Mouse (Mus musculus): ENCODE data around the gene Reep3.
"Not testable (repeated sequence)": the region's sequence is repeated elsewhere in the genome, so short reads cannot be mapped to it uniquely, and the experiment has no call there.

The Reep3 gene

DNA sequence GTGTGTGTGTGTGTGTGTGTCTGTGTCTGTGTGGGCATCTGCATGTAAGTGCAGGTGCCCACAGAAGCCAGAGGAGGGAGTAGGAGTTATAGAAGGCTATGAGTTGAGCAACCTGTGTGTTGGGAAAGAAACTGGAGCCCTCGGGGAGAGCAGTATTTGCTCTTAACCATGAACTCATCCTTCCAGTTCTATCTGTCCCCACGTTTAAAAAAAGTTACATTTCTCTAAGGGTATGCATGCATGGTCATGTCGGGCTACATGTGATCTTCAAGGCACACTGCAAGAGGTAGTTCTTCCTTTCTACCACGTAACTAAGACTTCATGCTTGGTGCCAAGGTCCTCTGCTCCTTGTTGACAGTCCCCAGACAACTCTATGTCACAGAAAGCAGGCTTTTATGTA is 78.9 kb downstream of the Reep3 start:
- DNase-seq (ENCODE audit: low read depth, low spot score), result no peak

DNA sequence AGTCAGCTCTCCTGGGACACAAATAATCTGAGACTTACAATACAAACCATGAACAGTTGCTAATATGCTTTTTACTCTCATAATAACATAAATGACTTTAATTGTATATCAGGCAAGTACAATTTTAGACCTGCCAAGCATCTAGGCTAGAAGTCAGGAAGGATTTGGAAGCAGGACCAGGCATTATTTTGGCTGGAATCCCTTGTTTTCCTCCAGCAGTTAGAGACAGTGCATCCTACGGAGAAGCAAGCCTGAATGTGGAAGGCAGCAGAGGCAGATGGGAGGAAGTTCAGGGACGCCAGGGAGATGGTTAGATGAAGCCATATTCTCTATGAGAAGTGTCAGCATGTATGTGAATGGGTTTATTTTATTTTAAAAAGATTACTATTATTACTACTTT is 79.4 kb downstream of the Reep3 start:
- DNase-seq (ENCODE audit: low read depth, low spot score), result no peak

DNA sequence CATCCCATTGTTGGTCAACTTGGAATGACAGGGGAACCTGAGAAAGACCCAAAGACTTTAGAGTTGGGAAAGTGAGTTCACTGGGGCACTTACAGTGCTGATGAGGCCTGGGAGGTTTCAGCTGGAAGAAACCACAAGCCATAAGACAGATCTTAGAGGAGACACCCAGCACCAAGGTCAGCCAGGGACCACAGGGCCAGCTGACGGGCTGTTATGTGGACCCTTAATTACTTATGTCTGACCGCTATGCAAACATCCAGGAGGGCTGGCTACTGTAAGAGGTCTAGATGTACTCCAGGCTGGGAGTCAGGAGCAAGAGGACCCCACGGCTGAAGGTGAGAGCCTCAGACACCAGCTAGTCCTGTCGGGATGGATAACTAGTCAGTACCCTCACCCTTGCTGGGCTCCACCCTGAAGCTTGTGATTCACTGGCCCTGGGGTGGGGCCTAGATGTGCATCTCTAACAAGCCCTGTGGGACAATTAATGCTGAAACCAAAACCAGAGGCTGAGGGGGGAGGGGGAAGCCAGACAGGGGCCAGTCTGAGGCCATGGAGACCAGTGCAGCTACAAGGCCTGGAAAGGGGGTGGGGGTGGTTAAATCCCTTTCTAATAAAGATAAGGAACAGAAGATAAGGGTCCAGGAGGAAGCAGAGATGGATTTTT is 80.0 kb downstream of the Reep3 start:
- no peak for DNase-seq (ENCODE audit: low read depth, low spot score)

DNA sequence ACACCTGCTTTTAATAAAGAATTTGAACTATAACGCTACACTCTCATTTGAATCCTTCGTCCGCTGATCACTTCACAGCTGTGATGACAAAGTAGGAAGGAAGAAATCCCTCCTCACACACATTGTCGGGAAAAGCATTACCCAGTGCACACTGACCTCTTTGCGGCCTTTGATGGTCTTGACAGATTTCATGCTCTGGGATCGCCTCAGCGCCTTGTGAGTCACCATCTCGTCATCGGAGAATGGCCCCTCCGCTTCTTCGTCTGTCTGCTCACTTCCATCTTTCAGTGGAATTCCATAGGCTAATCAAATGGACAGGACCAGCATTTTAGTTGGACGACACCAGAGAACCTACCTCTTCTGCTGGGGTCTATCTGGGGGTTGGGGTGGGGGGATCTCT is 82.0 kb downstream of the Reep3 start:
- DNase-seq (ENCODE audit: low read depth, low spot score), result no peak

DNA sequence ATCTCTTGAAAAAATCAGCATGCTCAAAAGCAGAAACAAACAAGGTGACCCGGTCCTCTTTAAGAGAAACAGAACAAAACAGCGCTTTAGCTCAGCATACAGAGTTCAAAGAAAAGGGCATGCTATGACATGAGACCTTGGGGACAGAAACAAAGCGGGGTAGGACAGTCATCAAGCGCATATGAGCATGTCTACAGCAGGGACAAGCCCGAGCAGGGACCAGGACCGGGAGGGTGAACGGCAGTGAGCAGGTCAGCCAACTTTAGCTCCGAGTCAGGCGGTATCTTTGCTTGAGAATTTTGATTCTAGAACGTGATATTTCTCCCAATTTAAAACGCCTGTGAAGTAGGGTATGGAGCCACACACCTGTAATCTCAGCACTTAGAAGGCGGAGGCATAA is 86.2 kb downstream of the Reep3 start:
- no peak for DNase-seq (ENCODE audit: low read depth, low spot score)

DNA sequence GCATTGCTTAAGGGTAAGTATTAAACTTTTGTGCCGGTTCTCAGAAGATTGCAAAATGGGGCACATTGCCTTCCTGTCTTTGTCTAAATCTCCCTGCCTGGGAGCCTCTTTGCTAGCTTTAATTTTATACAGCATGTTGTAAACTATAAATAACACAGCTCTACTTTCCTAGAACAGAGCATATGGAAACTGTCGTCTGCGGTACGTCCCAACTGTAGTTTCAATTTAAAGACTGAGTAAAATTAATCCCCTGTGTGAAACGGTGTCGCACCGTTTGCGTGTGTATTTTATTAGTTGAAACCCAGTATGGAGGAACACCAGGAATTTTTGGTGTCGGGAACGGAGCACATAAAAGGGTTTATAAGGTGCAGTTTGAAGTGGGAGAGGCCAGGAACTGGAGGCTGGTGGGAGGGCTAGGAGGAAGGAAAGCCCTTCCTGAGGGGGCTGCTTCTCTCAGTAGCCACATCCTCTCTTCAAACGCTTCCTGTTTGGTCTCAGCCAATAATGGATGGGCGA is 92.2 kb downstream of the Reep3 start:
- DNase-seq (ENCODE audit: low read depth, low spot score), result peak; percentile 89

DNA sequence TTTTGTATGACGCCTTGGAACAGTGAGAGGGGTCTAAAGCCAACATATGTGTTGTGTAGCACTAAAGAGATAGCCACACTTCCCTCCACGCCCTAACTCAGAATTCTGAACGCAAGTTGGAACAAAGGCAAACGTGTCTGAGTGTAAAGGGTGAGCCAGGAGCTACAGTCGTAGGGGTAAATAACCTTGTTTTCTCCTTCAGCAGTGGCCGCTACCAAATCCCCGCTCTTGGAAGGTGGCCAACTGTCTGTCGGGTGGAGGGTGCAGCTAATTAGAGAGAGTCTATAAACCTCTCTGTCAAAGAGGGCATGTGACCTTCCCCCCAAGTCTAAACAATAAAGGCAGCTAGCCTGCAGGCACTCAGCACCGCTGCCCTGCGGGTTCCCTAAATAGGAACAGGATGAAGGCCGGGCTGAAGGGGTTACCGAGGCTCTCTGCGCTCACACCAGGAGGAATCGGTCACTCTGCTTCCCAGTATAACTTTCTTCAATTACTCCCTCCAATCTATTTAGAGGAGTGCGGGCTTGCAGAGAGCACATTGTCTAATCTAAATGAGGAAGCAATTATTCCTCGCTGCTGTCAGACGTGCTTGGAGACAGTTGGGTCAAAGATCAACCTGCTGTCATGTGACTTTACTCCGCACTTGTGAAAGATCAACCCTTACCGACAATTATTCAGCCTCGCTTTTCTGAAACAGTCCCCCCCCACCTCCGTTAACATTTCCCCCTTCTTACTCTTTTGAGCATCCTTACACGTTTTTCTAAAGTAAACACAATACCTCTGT is 92.8 kb downstream of the Reep3 start:
- DNase-seq (ENCODE audit: low read depth, low spot score), result peak; percentile 83

DNA sequence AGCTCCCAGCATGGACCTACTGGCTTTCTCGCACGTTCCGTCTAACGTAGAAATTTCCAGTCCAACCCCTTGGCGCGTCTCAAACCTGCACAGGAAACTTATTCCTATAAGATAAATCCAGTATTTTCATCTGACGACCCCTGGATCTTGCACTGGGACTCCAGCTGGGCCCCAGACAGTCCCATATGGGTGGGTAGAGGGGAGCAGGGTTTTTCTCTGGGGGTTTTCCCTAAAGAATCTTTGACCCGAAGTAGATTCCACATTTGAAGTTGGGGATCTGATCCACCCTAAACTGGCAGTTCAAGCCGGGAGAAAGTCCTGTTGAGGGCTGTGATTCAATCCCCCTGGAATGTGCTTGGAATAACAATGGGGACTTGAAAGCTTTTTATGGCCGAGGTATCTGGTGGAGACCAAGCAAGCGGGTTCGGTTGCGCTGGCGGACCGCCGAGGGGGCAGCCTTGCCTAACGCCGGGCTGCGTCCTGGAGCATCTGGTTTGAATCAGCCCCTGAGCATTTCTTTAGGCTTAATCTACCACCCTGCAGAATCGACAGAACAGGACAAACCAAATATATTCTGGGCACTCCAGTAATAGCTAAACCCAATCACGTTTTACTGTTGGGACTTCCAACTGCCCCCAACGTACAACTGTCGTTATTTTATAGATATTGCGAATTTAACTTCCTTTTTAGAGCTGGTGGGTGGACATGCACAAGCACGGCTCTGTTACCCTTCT is 93.6 kb downstream of the Reep3 start:
- peak; percentile 89 for DNase-seq (ENCODE audit: low read depth, low spot score)

DNA sequence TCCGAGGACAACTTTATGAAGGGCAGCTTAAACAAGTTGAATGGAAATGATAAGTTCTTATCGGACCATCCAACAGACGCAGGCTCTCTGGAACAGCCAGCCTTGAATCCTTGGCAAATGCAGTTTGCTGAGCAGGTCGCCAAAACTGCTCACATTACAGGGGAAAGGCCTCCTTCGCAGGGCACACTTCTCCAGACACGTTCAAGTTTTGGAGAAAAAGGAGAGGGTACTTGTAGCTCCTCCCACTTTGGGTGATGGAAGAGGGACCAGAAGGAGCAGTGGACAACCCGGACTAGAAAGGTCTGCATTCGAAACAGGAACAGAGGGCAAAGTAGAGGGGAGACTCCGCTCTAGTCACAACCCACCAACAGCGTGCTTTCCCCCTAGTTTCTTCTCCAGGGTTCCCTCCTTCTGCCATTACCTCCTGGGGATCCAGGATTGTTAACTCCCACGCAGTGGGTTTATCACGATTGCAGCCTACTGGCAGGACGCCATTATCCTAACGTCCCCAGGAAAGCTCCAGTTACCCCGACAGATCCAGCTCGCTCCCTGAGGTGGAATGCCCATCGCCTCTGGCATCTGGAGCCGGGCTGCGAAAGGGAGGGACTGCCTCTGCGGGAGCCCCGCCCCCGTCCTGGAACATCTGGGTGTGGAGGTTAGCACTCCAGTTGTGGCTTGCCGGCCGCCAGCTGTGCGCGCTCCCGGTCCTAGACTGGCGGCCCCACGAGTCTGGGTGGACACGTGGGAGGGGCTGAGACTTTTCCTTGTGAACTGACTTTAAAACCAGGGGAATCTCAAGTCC is 94.3 kb downstream of the Reep3 start:
- peak; percentile 90 for DNase-seq (ENCODE audit: low read depth, low spot score)

DNA sequence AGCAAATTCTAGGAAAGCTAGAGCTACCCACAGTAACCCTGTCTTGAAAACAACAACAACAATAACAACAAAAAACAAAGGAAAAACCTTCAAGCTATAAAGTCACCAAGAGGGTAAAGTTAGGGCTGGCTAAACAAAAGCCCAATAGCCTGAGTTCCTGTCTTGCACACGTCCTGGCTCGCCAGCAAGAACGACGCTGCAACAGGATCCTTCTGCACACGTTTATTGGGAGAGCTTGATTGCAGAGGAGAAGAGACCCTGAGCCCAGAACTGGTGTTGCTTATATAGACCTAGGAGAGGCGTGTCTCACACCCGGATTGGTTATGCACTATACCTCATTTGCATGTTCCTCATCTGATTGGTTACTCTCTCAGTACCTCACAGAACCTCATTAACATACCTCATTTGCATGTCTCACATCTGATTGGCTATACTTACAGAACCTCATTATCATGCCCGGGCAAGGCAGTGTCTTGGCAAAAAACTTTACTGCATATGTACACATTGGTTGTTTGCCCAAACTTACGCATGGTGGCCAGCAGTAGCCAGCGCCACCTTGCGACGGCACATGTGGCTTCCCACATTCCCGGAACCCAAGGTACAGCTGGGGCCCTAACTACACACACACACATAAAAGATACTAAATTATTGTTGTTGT is 95.7 kb downstream of the Reep3 start:
- DNase-seq (ENCODE audit: low read depth, low spot score), result not testable (repeated sequence)

DNA sequence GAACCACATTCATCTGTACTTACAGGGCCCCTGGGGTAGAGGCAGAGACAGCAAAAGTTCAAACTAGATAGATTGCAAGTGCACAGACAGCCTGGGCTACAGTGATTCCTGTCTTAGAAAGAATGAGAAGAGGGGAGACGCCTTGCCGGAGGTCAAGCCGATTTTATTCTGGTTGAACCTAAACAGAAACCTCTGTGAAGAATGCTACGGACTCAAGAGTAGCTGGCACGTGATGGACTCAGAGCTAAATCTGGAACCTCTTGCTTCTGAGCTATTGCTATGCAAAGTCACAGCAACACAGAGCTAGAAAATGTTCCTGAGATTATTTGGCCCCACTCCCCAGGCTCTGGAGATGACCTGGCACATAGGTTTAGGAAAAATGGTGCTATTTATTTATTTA is 96.6 kb downstream of the Reep3 start:
- DNase-seq (ENCODE audit: low read depth, low spot score), result no peak

DNA sequence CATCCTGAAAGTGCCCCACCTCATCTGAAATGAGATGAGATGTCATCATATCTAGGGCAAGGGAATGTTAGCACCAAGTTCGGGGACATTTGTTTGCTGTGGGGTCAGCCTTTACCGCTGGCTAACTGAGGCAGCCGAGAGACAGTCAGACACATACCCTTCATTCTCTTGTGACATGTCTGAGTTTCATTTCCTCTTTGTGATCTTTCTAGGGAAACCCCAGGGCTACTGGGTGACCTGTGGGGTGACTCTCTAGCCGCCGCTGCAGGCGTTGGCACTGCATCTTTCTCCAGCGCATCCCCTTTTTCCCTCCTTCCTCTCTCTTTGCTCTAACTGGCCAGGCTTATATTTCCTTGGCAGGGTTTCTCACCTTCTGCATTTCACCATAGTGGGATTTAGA is 98.0 kb downstream of the Reep3 start:
- DNase-seq (ENCODE audit: low read depth, low spot score), result no peak

DNA sequence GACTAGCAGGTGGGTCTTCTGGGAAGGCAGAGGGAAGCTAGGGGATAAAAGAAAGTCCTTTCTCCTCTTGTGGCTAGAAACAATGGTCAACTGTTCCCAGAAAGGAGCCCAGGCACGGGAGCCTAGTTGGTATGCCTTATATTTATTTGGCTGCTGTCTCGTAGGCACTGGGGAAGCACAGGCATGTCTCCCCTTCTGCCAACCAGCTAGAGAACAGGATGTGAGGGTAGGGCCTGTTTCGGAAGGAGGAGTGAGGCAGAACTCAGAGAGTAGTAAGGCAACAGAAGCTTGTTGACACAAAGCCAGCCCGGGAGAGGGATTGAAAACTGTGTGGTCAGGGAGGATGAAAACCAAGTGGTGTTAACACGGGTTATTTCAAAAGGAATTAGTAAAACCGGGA is 101.6 kb downstream of the Reep3 start:
- no peak for DNase-seq (ENCODE audit: low read depth, low spot score)

DNA sequence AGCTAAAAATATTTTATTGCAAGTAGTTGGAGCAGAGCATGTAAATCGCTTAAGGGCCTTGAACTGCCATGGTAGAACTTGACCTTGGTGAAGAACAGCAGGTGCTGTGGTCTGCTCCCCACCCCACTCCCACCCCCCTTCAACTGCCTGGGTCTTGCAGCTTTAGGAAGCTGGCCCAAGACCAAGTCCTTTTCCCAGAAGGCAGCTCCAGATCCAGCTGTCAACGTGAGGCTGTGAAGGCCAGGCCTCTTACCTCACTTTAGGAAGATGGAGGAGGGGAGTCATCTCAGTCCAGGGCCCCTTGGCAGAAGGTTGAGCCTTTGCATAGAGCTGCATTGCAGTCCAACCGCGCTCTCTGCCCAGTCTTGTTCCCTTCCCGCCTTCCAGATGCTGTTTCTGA is 102.3 kb downstream of the Reep3 start:
- no peak for DNase-seq (ENCODE audit: low read depth, low spot score)

DNA sequence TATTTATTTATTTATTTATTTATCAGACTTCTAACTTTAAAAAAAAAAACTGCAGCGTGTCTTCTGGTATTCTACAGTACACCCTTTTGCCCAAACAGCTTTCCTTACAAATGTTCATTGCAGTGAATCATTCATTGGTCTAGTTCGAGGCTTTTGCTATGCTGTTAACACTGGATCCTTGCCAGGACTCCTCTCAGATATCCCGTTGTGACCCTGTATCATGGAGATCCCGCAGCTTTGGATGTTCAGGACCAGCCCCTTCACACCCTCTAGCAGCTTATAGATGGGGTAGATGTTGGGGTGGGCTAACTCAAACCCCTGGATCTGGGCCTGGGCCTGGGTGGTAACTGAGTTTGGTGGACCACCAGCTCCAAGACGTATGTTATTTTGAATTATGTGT is 104.2 kb downstream of the Reep3 start:
- DNase-seq (ENCODE audit: low read depth, low spot score), result no peak

DNA sequence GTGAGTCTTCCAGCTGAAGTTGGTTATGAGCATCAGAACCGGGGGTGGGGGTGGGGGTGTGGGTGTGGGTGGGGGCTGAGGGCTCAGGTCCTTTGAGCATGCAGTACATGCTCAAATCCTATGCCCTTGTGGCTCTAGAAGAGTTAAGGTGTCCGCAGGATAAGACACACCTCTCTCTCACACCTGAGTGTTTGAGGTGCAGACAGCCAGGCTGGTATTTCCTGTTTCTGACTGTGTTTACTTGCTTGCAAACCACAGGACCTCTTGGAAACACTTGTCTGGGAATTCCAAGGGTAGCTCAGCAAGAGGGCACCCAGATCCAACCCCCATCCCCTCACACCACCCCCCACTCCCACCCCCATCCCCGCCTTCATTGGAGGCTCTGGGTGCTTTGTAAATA is 106.2 kb downstream of the Reep3 start:
- no peak for DNase-seq (ENCODE audit: low read depth, low spot score)

DNA sequence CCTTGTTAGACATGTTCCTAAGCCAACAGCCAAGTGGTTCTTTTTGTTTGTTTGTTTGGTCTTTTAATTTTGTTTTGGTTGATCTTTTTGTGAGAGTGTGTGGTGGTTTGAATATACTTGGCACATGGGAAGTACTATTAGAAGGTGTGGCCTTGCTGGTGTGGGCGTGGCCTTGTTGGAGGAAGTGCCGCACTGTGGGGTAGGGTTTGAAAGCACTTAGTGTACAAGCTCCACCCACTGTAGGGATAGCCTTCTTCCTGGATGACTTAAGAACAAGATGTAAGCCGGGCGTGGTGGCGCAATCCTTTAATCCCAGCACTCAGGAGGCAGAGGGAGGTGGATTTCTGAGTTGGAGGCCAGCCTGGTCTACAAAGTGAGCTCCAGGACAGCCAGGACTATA is 113.7 kb downstream of the Reep3 start:
- no peak for DNase-seq (ENCODE audit: low read depth, low spot score)

DNA sequence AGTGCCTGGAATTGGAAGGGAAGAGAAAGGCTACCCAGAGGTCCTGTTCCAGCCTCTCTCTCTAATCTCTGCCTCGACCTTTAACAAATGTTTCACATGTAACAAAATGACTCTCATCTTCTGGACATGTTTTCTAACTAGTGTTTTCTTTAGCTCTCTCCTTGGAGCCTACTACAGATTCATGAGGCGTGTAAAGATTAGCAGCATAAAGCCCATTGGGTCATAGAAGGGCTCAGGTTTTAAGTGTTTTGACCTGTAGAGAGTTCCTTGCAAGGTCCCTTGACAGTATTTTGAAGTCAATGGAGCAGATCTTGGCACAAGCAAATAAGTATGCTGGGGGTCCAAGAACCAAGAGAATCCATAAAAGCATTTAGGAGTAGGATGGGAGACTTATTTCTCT is 118.5 kb downstream of the Reep3 start:
- DNase-seq (ENCODE audit: low read depth, low spot score), result no peak

DNA sequence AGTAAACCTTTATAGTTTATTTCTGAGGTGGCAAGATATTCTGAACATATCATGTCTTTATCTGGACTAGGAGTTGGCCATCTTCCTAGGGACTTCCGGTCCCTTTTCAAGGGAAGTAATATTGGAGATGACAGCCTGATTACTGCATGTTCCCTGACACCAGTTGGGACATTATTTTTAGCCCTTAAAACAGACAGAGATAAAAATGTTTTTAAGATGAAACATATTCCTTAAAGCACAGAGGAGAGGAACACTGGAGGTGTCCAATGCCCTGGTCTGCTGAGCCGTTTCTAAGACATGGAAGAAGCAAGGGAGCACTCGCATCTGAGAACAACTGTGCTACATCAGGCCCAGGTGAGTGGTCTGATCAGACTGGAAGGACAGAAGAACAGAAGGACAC is 119.7 kb downstream of the Reep3 start:
- no peak for DNase-seq (ENCODE audit: low read depth, low spot score)

DNA sequence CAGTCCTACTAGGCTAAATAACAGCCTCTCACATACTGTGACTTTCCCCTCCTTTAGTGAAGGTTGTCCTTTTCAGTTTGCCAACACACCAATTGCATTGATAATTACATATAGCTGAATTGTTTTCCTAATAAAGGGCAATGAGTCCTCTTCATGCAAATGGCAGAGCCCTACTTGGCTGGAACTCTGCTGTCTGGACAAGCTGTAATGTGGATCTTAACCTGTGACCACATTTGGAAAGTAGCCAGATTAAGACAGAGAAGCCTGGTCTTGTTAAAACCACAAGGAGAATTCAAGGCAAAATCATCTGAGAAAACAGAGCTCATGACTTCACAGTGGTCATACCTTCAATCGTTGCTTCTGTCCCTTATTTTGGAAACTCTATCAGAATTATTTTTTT is 121.3 kb downstream of the Reep3 start:
- DNase-seq (ENCODE audit: low read depth, low spot score), result no peak

DNA sequence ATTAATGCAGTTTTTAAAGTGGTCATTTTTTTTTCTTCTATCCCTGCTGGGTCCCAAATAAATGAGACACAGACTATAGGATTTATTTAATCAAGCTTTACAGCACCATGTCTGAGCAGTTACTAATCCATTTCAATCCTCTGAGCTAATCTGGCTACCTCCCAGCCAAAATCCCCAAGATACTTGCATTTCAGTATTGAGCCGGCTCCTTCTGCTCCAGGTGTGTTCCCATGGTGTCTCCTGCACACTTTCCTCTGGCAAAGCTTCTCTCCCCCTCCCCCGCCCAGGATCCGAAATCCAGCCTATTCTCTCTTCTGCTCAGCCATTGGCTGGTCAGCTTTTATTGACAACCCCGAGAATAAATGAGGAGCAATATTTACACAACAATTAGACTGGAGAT is 122.3 kb downstream of the Reep3 start:
- no peak for DNase-seq (ENCODE audit: low read depth, low spot score)
